Comparison of ENCODE assay signal across 12 mouse cellular contexts in genomic region chr7:26952671-26953070, GRCm38 (mm10). TPM values are rescaled to one million over a fixed set of nuclear protein-coding genes. Genes with fewer than 3 reads are reported as not detected.
"Had no signal": no experiment of that assay in that cellular context is flagged by ENCODE, and none has a peak within 500 bp of the region (broad histone marks: within the 10 kb centered on the region; RNA-seq: fewer than 3 reads in every experiment).

No protein-coding gene starts in this region.

RNA-seq across cellular contexts. Expression of gene Cyp2a22, which starts 13.5 kb away (rescaled TPM):
- total RNA-seq: neutrophil, adult 5-6 weeks had no signal
- polyA plus RNA-seq: neural tube, embryonic 13.5 days; neural tube, embryonic 14.5 days; neural tube, embryonic 15.5 days; small intestine, adult 2 months; spleen, adult 2 months; stomach, embryonic 14.5 days; stomach, embryonic 15.5 days; testis, adult 2 months; thymus, adult 2 months; thymus, postnatal 0 days; urinary bladder, adult 2 months had no signal
